12 mouse cellular contexts compared by ENCODE assay signal in genomic region chr1:128615459-128615806, GRCm38 (mm10). TPM values are rescaled to one million over a fixed set of nuclear protein-coding genes. Genes with fewer than 3 reads are reported as not detected.
A peak's percentile ranks its signal among the peaks of the same experiment; 100 is the strongest.
DNase-seq lines count a peak whose midpoint lies in the region; ATAC-seq lines count a peak whose summit lies in the region.
"Had no signal": no experiment of that assay in that cellular context is flagged by ENCODE, and none has a peak within 500 bp of the region (broad histone marks: within the 10 kb centered on the region; RNA-seq: fewer than 3 reads in every experiment).

No protein-coding gene starts in this region.

- no peaks in the 10 kb centered on the region for H3K9me3 ChIP-seq in liver, embryonic 16.5 days (replicated peaks; ENCODE audit: control insufficient read depth, low read length)
- no peaks in the 10 kb centered on the region for H3K9me3 ChIP-seq in liver, embryonic 11.5 days (ENCODE audit: control insufficient read depth, low read length)
- no peaks in the 10 kb centered on the region for H3K9me3 ChIP-seq in midbrain, embryonic 16.5 days (replicated peaks; ENCODE audit: control insufficient read depth, low read length, poor library complexity, severe bottlenecking)
- H3K9me3 ChIP-seq: midbrain, embryonic 12.5 days; neural tube, embryonic 15.5 days had no signal

- no peak overlapping the region for H3K4me3 ChIP-seq in liver, embryonic 16.5 days (ENCODE audit: low read depth, low read length)
- no peak overlapping the region for H3K4me3 ChIP-seq in liver, embryonic 11.5 days (ENCODE audit: low read depth, low read length)
- no peak overlapping the region for H3K4me3 ChIP-seq in midbrain, embryonic 16.5 days (ENCODE audit: low read depth, low read length)
- H3K4me3 ChIP-seq: midbrain, embryonic 12.5 days; neural tube, embryonic 15.5 days had no signal

- no peaks in the 10 kb centered on the region for H3K36me3 ChIP-seq in liver, embryonic 16.5 days (ENCODE audit: control insufficient read depth, insufficient read depth)
- H3K36me3 ChIP-seq in liver, embryonic 11.5 days (ENCODE audit: control insufficient read depth, insufficient read depth, low read length), result no peaks in the 10 kb centered on the region
- no peaks in the 10 kb centered on the region for H3K36me3 ChIP-seq in midbrain, embryonic 16.5 days (ENCODE audit: control insufficient read depth, insufficient read depth, low read length)
- H3K36me3 ChIP-seq: midbrain, embryonic 12.5 days; neural tube, embryonic 15.5 days had no signal

- no peak for ATAC-seq in liver, embryonic 16.5 days (ENCODE audit: low read depth)
- ATAC-seq in liver, embryonic 11.5 days (replicated peaks; ENCODE audit: low FRiP score), result no peak
- peak; percentile 30 for ATAC-seq in activated CD4-positive, CD25-positive, alpha-beta regulatory T cell, adult 4 months
- peak; percentile 64 for ATAC-seq in megakaryocyte-erythroid progenitor cell, adult 5-6 weeks (replicated peaks; ENCODE audit: low FRiP score, low TSS enrichment, poor library complexity, severe bottlenecking)
- ATAC-seq in granulocyte monocyte progenitor cell, adult 5-6 weeks (replicated peaks; ENCODE audit: poor library complexity, severe bottlenecking), result no peak; the same call in 1 of the 2 replicates
- ATAC-seq in midbrain, embryonic 16.5 days, result no peak

- H3K27me3 ChIP-seq in liver, embryonic 16.5 days (ENCODE audit: control insufficient read depth, insufficient read depth, low read depth, low read length), result no peaks in the 10 kb centered on the region
- H3K27me3 ChIP-seq in liver, embryonic 11.5 days (replicated peaks; ENCODE audit: control insufficient read depth, insufficient read depth, low read length), result no peaks in the 10 kb centered on the region
- H3K27me3 ChIP-seq in midbrain, embryonic 16.5 days (ENCODE audit: control insufficient read depth, insufficient read depth, low read depth, low read length), result no peaks in the 10 kb centered on the region
- H3K27me3 ChIP-seq: midbrain, embryonic 12.5 days; neural tube, embryonic 15.5 days had no signal

- no peak for DNase-seq in liver, embryonic 11.5 days (ENCODE audit: low spot score)
- DNase-seq in CD4-positive, CD25-positive, alpha-beta regulatory T cell, adult 2 months (ENCODE audit: low read depth, low spot score), result peak; percentile 76
- no peak for DNase-seq in cerebellum, adult 11 months
- DNase-seq: cerebellum, postnatal 25 days; left cerebral cortex, postnatal 4 days had no signal

- peak overlapping the region; percentile 43 for H3K27ac ChIP-seq in liver, embryonic 16.5 days (ENCODE audit: low read length)
- no peak overlapping the region for H3K27ac ChIP-seq in liver, embryonic 11.5 days (ENCODE audit: low read depth, low read length)
- H3K27ac ChIP-seq in midbrain, embryonic 16.5 days (ENCODE audit: low read length), result no peak overlapping the region
- H3K27ac ChIP-seq: midbrain, embryonic 12.5 days; neural tube, embryonic 15.5 days had no signal

- H3K9ac ChIP-seq in liver, embryonic 16.5 days (ENCODE audit: low read depth, low read length), result no peak overlapping the region
- H3K9ac ChIP-seq in liver, embryonic 11.5 days (ENCODE audit: low read depth, low read length), result no peak overlapping the region
- no peak overlapping the region for H3K9ac ChIP-seq in midbrain, embryonic 16.5 days (ENCODE audit: low read depth, low read length)
- H3K9ac ChIP-seq: midbrain, embryonic 12.5 days; neural tube, embryonic 15.5 days had no signal

- no peak overlapping the region for H3K4me2 ChIP-seq in liver, embryonic 16.5 days (ENCODE audit: low read depth, low read length)
- no peak overlapping the region for H3K4me2 ChIP-seq in liver, embryonic 11.5 days
- H3K4me2 ChIP-seq in midbrain, embryonic 16.5 days (ENCODE audit: low read length), result no peak overlapping the region
- H3K4me2 ChIP-seq: midbrain, embryonic 12.5 days; neural tube, embryonic 15.5 days had no signal

- no peaks in the 10 kb centered on the region; the same call in 1 of the 2 replicates for H3K4me1 ChIP-seq in liver, embryonic 16.5 days (ENCODE audit: control insufficient read depth, low read depth, low read length)
- H3K4me1 ChIP-seq in liver, embryonic 11.5 days (replicated peaks; ENCODE audit: control insufficient read depth, insufficient read depth, low read length), result no peaks in the 10 kb centered on the region
- H3K4me1 ChIP-seq in midbrain, embryonic 16.5 days (ENCODE audit: control insufficient read depth, insufficient read depth, low read length), result no peaks in the 10 kb centered on the region
- H3K4me1 ChIP-seq: midbrain, embryonic 12.5 days had no signal

- WGBS in liver, embryonic 16.5 days (ENCODE audit: insufficient replicate concordance), result 25% methylated on average over 2 of the region's 2 CpGs
- 78% methylated on average over 2 of the region's 2 CpGs for WGBS in liver, embryonic 11.5 days
- WGBS in midbrain, embryonic 16.5 days, result 94% methylated on average over 2 of the region's 2 CpGs

RNA-seq across cellular contexts. Expression of gene Cxcr4, which starts 23.3 kb away (rescaled TPM):
- polyA plus RNA-seq in liver, embryonic 16.5 days (2015; fragmentation: Nextera tagmentation; extraction: Ambion mirVana), result 2.5 TPM in 2 replicates
- polyA plus RNA-seq in liver, embryonic 11.5 days (2014; fragmentation: Nextera tagmentation; extraction: Ambion mirVana), result 0.97 and 1.3 TPM in 2 replicates
- polyA plus RNA-seq in activated CD4-positive, CD25-positive, alpha-beta regulatory T cell, adult 4 months (2017; shearing (Covaris generic)), result 10 to 100 TPM in 1 of 2 experiments, 1 to 10 TPM in 1; 7.4 to 16.6 TPM
- 29.9 and 35.0 TPM in 2 replicates for total RNA-seq in megakaryocyte-erythroid progenitor cell, adult 5-6 weeks (2014; fragmentation: Nextera tagmentation)
- total RNA-seq in megakaryocyte-erythroid progenitor cell, adult 5-6 weeks (2017), result 22.7 and 29.0 TPM in 2 replicates
- 151 and 195 TPM in 2 replicates for total RNA-seq in granulocyte monocyte progenitor cell, adult 5-6 weeks (2014; fragmentation: Nextera tagmentation)
- total RNA-seq in granulocyte monocyte progenitor cell, adult 5-6 weeks (2017), result 178 and 196 TPM in 2 replicates
- polyA plus RNA-seq in midbrain, embryonic 16.5 days (2015; fragmentation: Nextera tagmentation; extraction: Ambion mirVana), result 4.0 and 5.6 TPM in 2 replicates

Comparison
In these comparisons a context has a peak if more than half of its experiments do, and no peak if none do; other contexts are left out.
1. ATAC-seq: peak in activated CD4-positive, CD25-positive, alpha-beta regulatory T cell, adult 4 months (single experiment) and megakaryocyte-erythroid progenitor cell, adult 5-6 weeks (single experiment); none in liver, embryonic 16.5 days (single experiment), liver, embryonic 11.5 days (single experiment), granulocyte monocyte progenitor cell, adult 5-6 weeks (single experiment) and midbrain, embryonic 16.5 days (single experiment).